Mouse (Mus musculus): Measurements from ENCODE around the gene Ptgdr2. TPM values are rescaled to one million over a fixed set of nuclear protein-coding genes. Genes with fewer than 3 reads are reported as not detected.

The Ptgdr2 gene
- polyA plus RNA-seq, 1 experiment from 2014 or later, result not detected

Other genes starting within 250 kb of the Ptgdr2 start
- 10.4 and 12.1 TPM in 2 replicates for gene Vps37c, start 248.4 kb upstream of the Ptgdr2 start, polyA plus RNA-seq (2015; fragmentation: Nextera tagmentation; extraction: Ambion mirVana)
- 0.08 TPM in 1 of 2 replicates, not detected in the other for gene Cd5, start 198.2 kb upstream of the Ptgdr2 start, polyA plus RNA-seq (2015; fragmentation: Nextera tagmentation; extraction: Ambion mirVana)
- 0.03 TPM in 1 of 2 replicates, not detected in the other for gene Cd6, start 107.1 kb upstream of the Ptgdr2 start, polyA plus RNA-seq (2015; fragmentation: Nextera tagmentation; extraction: Ambion mirVana)
- 1.3 and 1.7 TPM in 2 replicates for gene Slc15a3, start 97.4 kb upstream of the Ptgdr2 start, polyA plus RNA-seq (2015; fragmentation: Nextera tagmentation; extraction: Ambion mirVana)
- 4.0 and 4.4 TPM in 2 replicates for gene Tmem132a, start 67.2 kb upstream of the Ptgdr2 start, polyA plus RNA-seq (2015; fragmentation: Nextera tagmentation; extraction: Ambion mirVana)
- 21.9 and 23.0 TPM in 2 replicates for gene Tmem109, start 55.2 kb upstream of the Ptgdr2 start, polyA plus RNA-seq (2015; fragmentation: Nextera tagmentation; extraction: Ambion mirVana)
- gene Prpf19, start 41.9 kb upstream of the Ptgdr2 start, polyA plus RNA-seq (2015; fragmentation: Nextera tagmentation; extraction: Ambion mirVana), result 18.9 and 19.7 TPM in 2 replicates
- not detected in 2 replicates for gene Zp1, start 16.5 kb upstream of the Ptgdr2 start, polyA plus RNA-seq (2015; fragmentation: Nextera tagmentation; extraction: Ambion mirVana)
- gene Ccdc86, start 12.1 kb downstream of the Ptgdr2 start, polyA plus RNA-seq (2015; fragmentation: Nextera tagmentation; extraction: Ambion mirVana), result 23.4 and 25.3 TPM in 2 replicates
- gene Ms4a10, start 37.5 kb downstream of the Ptgdr2 start, polyA plus RNA-seq (2015; fragmentation: Nextera tagmentation; extraction: Ambion mirVana), result not detected in 2 replicates
- gene Ms4a15, start 56.1 kb downstream of the Ptgdr2 start, polyA plus RNA-seq (2015; fragmentation: Nextera tagmentation; extraction: Ambion mirVana), result not detected in 2 replicates
- not detected in 2 replicates for gene Ms4a18, start 80.9 kb downstream of the Ptgdr2 start, polyA plus RNA-seq (2015; fragmentation: Nextera tagmentation; extraction: Ambion mirVana)
- gene Ms4a8a, start 143.9 kb downstream of the Ptgdr2 start, polyA plus RNA-seq (2015; fragmentation: Nextera tagmentation; extraction: Ambion mirVana), result 0.16 TPM in 1 of 2 replicates, not detected in the other
- not detected in 2 replicates for gene 1700017D01Rik, start 193.7 kb downstream of the Ptgdr2 start, polyA plus RNA-seq (2015; fragmentation: Nextera tagmentation; extraction: Ambion mirVana)
- gene 1700025F22Rik, start 228.2 kb downstream of the Ptgdr2 start, polyA plus RNA-seq (2015; fragmentation: Nextera tagmentation; extraction: Ambion mirVana), result not detected in 2 replicates

All from liver, embryonic 13.5 days (tissue).